Mouse (Mus musculus) c-Kit-positive CD71-positive TER-119-positive erythroid progenitor cells, embryonic 14.5 days (primary cell): ENCODE measurements around the gene Ppard.

Experiments
- DNase-seq: peaks from one replicate; pipeline ENCODE4 v3.0.0-alpha.2; 2013; ENCODE audit warnings: low spot score

Ppard gene

DNA sequence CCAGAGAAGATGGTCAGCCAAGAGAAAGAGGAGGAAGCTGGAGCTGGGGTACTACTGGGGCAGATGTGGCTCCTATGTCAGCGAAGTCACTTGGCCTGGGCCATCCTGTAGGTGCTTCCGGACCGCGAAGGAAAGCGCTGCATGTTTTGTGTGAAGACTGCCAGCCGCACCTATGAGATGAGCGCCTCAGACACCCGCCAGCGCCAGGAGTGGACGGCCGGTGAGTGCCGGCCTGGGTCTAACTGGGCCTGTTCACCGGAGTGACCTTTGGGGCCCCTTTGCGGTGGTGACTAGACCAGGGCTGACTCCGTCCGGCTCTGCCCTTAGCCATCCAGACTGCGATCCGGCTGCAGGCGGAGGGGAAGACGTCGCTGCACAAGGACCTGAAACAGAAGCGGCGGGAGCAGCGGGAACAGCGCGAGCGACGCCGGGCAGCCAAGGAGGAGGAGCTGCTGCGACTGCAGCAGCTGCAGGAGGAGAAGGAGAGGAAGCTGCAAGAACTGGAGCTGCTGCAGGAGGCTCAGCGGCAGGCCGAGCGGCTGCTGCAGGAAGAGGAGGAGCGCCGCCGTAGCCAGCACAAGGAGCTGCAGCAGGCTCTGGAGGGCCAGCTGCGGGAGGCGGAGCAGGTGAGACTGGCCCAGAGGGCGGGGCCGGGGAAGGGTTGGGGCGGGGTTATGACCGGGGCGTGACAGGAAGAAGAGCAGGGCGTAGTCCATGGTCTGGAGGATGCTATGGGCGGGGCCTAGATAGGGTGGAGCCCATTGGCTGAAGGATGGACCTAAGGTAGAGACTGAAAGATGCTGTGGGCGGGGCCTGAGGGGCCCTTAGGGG is 8.7 kb upstream of the Ppard start:
- peak; percentile 95 for DNase-seq

DNA sequence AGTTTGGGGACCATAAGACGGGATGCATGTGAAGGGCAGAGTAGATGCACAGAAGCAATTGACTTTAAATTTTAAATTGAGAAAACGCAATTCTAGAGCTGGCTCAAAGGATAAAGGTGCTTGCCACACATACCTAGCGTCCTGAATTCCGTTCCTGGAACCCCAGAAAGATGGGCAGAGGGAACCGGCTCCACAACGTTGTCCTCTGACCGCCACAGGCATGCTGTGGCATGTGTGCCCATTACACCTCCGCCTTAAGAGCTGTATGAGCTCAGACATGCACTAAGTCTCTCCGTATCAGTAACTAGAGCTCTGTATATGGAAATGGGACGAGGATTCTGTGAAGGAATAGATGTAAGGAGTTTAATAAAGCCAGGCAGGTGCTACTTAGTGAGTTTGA is 7.9 kb upstream of the Ppard start:
- DNase-seq: no peak

DNA sequence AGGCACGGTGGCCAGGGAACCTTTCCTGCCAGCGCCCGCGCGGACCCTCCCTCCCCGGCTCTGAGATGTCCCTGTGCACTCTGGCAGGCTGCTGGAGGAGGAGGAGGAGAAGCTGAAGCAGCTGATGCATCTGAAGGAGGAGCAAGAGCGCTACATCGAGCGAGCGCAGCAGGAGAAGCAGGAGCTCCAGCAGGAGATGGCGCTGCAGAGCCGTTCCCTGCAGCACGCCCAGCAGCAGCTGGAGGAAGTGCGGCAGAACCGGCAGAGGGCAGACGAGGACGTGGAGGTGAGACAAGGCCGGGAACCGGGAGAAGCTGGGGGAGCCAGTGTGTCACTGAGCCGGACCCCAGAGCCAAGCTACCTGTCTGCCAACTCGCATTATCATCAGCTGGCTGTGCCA is 6.5 kb upstream of the Ppard start:
- peak; percentile 72 for DNase-seq

DNA sequence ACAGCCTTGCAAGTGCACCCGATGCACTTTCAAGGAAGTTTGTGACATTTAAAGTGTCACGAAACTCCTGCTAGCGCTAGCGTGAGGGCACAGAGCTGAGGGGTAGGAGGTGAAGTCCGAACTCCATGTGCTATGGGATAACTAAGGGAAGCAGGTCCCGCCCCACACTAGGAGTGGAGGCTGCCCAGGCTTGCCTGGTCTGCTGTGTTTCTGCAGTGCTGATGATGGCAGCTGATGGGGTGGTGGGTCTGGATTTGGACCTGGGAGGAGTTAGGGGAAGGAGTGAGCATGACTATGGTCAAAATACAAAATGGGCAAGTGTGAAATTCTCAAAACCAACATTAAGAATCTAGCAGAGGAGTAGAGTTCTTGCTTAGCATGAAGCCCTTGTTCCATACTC is 2.0 kb upstream of the Ppard start:
- no peak for DNase-seq

GRCm38 (mm10) chr17:28231026-28231736 is 1.3 kb upstream of the Ppard start:
- DNase-seq: no peak

DNA sequence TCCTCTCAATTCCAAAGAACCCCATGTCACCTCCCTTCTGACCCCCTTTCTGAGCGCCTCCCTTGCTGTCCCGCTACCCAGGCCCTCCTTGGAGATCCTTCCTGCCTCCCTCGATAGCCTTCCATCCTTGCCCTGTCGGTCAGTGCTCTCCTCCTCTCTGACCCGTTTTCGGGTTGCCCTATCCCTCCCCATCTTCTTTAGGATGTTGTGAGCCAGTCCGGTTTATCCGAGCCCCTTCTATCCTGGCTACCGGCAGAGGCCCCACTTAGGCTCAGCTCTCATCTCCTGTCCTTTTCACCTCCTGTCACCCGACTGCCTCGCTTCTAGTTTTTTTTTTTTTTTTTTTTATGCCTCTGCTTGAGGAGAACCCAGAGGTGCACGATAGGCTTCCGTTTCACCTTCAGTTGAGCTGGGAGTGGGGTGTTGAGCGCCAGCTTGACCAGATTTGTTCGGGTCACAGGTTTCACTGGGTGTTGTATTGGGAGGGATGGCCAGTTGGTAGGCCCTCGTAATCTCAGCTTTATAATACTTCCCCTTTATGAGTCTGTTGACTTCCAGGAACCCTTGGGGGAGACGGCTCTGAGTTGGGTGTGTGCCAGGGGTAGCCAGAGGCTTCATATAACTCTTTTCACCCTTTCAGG is 711 bp downstream of the Ppard start:
- DNase-seq: peak; percentile 40

DNA sequence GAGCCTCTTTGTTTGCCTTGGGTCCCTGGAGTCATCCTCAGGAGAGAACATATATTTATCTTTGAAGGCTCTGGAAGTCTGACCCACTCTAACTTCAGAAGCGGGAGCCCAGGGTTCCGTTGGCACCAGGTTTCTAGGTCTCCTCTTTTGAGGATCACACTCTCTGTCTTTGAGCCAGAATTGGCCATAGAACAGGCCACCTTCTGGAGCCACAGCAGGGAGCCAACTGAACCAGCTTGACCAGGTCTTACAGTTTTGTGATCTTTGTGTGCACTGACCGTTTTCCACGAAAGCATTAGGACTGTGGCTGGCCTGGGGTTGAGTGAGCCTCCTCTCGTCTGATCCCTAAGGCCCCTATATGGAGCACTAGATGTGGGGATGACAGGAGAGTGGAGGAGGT is 2.1 kb downstream of the Ppard start:
- DNase-seq: no peak

GRCm38 (mm10) chr17:28235982-28236635 is 3.6 kb downstream of the Ppard start:
- DNase-seq: no peak

DNA sequence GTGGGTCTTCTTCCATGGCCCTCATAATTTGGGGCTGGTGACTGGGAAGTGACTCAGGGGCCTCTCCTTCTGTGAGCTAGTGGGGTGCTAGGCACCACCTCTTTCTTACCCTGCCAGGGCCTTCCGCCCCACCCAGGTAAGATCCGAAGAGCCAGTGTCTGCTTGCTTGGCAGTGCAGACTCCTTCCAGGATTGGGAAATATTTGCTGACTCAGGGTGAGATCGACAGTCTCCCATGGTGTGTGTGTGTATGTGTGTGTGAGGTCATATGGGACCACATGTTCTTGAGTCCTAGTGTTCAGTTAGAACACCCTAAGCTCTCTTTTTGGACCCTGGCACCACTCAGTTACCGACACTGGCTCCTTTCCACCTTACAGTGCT is 4.1 kb downstream of the Ppard start:
- peak; percentile 51 for DNase-seq

DNA sequence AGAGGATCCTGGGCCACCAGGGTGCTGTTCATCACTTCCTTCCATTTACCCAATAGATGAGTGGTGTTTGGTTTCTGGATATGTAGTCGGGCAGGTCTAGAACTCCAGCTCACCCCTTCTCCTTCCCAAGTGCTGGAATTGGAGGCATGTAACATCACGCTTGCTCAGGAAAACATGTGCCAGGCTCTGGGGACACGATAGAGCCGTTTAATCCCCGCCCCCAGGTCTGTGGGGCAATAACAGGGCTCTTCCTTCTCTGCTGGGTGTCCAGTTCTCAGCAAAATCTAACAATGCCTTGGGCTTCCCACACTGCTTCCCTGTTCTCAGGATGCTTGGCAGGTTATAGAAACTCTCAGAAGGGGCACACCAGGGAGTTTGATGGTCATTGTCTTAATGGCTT is 4.9 kb downstream of the Ppard start:
- DNase-seq: peak; percentile 31

DNA sequence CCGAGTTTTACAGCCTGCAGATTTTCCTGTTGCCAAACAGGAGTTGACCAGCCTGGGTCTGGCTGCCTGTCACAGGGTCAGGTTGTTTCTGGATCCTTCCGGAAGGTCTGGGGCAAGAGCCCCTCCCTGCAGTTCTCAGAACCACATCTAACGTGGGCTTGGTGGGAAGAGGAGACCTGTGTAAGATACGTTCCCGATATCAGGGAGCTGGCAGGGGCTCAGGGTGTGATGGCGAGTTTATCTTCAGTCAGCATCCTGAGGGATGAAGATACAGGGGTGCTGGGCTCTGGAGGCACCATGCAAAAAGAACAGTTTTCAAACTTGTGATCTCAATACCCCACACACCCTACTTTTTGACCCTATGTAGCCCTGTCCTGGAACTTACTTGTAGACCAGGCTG is 5.4 kb downstream of the Ppard start:
- DNase-seq: peak; percentile 66

GRCm38 (mm10) chr17:28240846-28241245 is 8.3 kb downstream of the Ppard start:
- DNase-seq: no peak

DNA sequence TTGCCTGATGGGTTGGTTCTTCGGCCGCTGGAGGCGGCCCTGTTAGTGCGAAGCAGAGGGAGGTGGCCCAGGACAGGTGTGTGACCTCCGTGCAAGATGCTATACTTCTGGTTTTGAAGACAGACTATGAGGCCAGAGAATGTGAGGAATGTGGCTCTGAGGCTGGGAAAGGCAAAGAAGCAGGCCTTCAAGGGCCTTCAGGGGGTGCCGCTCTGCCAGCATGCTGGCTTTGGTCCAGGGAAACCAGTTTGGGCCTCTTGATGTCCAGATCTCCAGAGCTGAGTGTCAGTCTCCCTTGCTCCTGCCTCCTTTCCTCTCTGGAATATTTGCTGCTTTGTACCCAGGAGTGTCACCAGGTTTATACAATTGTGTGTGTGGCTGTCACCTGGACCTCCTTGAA is 9.8 kb downstream of the Ppard start:
- DNase-seq: no peak

DNA sequence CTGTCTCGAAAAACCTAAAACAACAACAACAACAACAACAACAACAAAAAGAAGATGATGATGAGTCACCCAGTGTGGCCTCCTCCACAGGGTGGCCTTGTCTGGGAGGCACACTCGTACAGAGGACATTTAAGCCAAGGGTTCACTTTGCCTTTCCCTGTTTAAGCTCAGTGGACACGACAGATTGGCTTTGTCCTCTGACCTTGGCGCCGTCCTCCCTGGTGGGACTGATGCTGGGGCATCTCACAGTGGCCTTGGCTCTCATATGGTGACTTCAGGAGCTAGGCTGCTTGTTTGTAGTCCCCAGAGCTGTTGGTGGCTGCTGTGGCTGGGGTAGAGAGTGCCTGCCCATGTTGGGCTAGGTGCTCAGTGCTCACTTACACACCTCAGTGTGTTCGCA is 11.7 kb downstream of the Ppard start:
- DNase-seq: no peak

GRCm38 (mm10) chr17:28244714-28245113 is 12.2 kb downstream of the Ppard start:
- DNase-seq: no peak

GRCm38 (mm10) chr17:28246640-28247039 is 14.1 kb downstream of the Ppard start:
- DNase-seq: no peak

- DNase-seq: no peak
These were observed 15.1 kb downstream of the Ppard start for GRCm38 (mm10) chr17:28247613-28248012.

- DNase-seq: no peak
These were observed 16.6 kb downstream of the Ppard start for GRCm38 (mm10) chr17:28249062-28249461.

DNA sequence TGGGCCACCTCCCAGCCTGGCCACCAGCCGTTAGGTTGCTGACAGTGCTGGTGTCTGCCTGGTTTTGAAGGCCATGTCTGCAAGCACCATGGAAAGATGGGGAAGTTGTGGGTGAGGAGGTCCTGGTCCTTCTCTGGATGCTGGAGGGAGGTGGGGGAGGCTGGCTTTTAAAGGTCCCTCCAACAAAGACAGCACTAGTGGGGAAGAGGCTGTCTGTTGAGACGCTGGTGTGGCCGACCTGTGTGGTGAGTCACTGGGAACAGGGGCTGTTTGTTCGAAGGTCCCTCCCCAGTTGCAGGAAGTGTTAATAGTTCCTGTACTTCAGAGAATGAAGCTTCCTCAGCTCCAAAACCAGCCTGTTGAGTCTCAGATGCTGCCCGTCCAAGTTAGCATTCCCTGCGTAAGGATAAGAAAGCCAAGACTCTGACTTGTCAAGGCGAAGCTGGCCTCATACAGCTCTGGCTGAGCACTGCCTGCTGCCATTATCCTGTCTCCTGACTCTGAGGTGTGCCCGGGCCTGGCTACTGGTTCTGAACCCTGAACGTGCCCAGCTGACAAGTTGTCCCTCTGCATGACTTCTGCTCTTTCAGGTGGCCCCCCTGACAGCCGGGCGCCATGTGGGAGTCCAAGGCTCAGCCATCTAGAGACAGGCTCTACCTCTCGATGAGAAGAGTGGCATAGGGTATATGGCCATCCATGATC is 19.2 kb downstream of the Ppard start:
- no peak for DNase-seq

DNA sequence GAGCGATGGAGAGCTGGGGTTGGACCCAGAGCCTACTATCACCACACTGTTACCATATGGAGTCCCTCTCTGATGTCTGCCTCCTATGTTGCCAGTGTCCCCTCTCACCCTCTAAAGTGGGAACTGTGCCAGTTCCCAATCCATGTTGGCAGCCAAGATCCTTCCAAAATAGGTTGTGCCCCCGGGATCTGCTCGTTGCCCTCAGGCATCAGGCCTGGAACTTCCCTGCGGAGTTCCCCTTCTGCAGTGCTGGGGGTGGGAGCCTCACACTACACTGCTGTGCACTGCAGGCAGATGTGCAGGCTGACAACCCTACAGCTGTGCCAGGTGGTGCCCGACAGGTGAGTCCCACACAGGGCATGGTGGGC is 19.8 kb downstream of the Ppard start:
- DNase-seq: no peak

DNA sequence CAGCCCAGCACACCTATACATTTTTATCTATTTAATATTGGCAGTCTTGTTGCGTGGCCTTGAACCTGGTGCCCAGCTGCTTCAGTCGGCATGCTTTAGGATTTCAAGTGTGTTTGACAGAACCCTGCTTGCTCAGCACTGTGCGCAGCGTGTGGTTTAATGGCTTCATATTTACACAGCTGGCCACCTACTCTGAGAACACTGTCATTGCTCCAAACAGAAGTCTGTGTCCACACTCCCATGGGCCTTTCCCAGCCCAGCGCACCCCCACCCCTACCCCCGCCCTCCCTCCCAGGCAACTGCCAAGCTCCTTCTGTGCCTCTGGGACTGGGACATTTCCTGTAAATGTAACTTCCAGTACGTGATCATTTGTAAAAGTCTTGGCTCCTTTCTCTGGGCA is 20.7 kb downstream of the Ppard start:
- DNase-seq: no peak

DNA sequence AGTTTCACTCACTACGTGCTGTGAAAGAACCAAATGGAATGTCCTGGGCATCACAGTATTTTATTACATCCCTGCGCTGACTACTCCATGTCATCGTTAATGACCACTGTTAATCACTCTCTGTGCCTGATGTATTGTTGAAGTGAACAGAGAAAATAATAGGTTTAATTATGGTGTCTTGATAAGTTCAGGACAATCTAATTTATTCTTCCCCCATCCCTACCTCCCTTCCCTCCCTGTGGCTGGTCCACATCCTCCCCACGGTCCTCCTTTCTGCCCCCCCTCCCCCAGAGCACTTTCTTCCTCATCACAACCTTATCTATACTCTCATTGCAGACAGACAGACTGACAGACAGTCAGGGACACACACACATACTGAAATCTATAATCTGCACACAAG is 22.3 kb downstream of the Ppard start:
- DNase-seq: no peak
